ENCODE assay signal across 8 mouse cellular contexts in the genomic region with DNA sequence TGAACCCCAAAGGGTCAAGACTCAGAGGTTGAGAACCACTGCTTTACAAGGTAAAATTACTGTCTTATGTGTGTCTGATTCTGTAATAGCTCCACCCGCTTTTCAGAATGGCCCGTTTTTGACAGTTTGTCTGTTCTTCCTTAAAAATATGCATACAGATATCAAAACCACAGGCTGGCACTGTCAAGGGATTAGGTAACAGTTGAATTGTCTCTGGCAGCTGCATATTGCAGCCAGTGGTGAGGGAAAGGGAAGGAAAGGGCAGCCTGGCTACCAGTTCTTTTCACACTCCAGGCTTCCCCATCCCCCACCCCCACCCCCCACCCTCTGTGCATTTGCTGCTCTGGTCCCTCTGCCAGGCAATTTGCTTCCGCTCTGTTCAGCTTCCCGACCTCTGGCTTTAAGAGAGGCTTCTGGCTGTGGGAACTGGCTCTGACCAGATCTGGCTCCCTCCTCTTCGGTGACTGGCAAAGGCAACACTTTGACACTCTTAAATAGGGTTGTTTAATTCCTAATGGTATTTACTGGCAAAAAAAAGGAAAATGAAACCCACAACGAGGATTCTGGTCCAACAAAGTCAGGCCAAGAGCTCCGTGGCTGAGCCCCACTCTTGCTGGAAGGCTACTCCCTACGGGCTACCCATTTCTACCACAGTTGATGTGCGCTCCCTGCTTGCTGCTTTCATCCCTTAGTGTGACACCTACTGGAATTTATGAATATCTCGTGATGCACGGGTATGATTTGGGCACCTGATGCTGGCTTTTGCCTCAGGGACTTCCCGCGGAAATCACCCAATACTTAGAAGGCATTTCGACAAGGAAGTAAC. TPM values are rescaled to one million over a fixed set of nuclear protein-coding genes. Genes with fewer than 3 reads are reported as not detected.
DNase-seq lines count a peak whose midpoint lies in the region; ATAC-seq lines count a peak whose summit lies in the region.

No protein-coding gene starts in this region.

- peak overlapping the region; percentile 76 for H3K4me2 ChIP-seq in midbrain, embryonic 16.5 days (ENCODE audit: low read length)

- 7% methylated on average over 14 of the region's 14 CpGs for WGBS in midbrain, embryonic 16.5 days

- H3K4me3 ChIP-seq in midbrain, embryonic 16.5 days (ENCODE audit: low read depth, low read length), result peak overlapping the region; percentile 66

- peak; percentile 64 for ATAC-seq in granulocyte monocyte progenitor cell, adult 5-6 weeks (replicated peaks; ENCODE audit: poor library complexity, severe bottlenecking)
- ATAC-seq in midbrain, embryonic 16.5 days, result peak; percentile 61

- H3K27ac ChIP-seq in midbrain, embryonic 16.5 days (ENCODE audit: low read length), result peak overlapping the region; percentile 10; the same call in 1 of the 2 replicates

- peaks cover 7% of the 10 kb centered on the region; the same call in 1 of the 2 replicates for H3K4me1 ChIP-seq in midbrain, embryonic 16.5 days (ENCODE audit: control insufficient read depth, insufficient read depth, low read length)

- peak; percentile 70 to 83 for DNase-seq in cerebellum, postnatal 10 days
- DNase-seq in cerebellum, adult 18-20 months, result no peak
- DNase-seq in brain, adult 2 months (ENCODE audit: low read depth, low spot score), result peak; percentile 67
- peak; percentile 19 for DNase-seq in kidney, adult 18-20 months
- peak; percentile 22 for DNase-seq in liver
- DNase-seq in thymus, adult 18-20 months, result peak; percentile 19 to 45

- H3K27me3 ChIP-seq in midbrain, embryonic 16.5 days (ENCODE audit: control insufficient read depth, insufficient read depth, low read depth, low read length), result 0 out of 2 replicates have a peak, but pooled peaks cover 2% of the 10 kb centered on the region

- no peaks in the 10 kb centered on the region for H3K36me3 ChIP-seq in midbrain, embryonic 16.5 days (ENCODE audit: control insufficient read depth, insufficient read depth, low read length)

- no peaks in the 10 kb centered on the region; the same call in 1 of the 2 replicates for H3K9me3 ChIP-seq in midbrain, embryonic 16.5 days (replicated peaks; ENCODE audit: control insufficient read depth, low read length, poor library complexity, severe bottlenecking)

- H3K9ac ChIP-seq in midbrain, embryonic 16.5 days (ENCODE audit: low read depth, low read length), result peak overlapping the region; percentile 76

RNA-seq across cellular contexts. Expression of gene Dock10, which starts 1.3 kb away (rescaled TPM):
- 149 TPM in 2 replicates for total RNA-seq in granulocyte monocyte progenitor cell, adult 5-6 weeks (2014; fragmentation: Nextera tagmentation)
- total RNA-seq in granulocyte monocyte progenitor cell, adult 5-6 weeks (2017), result 117 and 126 TPM in 2 replicates
- polyA plus RNA-seq in midbrain, embryonic 16.5 days (2015; fragmentation: Nextera tagmentation; extraction: Ambion mirVana), result 3.8 and 4.0 TPM in 2 replicates

Comparison
In these comparisons a context has a peak if more than half of its experiments do, and no peak if none do; other contexts are left out.
1. DNase-seq: peak in cerebellum, postnatal 10 days (2 of 2), brain, adult 2 months (single experiment), kidney, adult 18-20 months (single experiment), liver (single experiment) and thymus, adult 18-20 months (2 of 2); none in cerebellum, adult 18-20 months (0 of 2).